Mouse (Mus musculus) spleen, adult 18-20 months (tissue): ENCODE measurements around the gene Tnc.
"Not testable (repeated sequence)": the region's sequence is repeated elsewhere in the genome, so short reads cannot be mapped to it uniquely, and the experiment has no call there.

Source experiments
- DNase-seq, 2 experiments: peaks; one replicate each; pipeline ENCODE4 v3.0.0; 2022; ENCODE audit warnings: mixed read lengths in 2 of 2

Tnc gene

GRCm38 (mm10) chr4:63961858-63962468, 84.9 kb downstream of the Tnc start:
- DNase-seq: no peak

- no peak for DNase-seq
Observed at GRCm38 (mm10) chr4:63958601-63959000, 88.2 kb downstream of the Tnc start.

- DNase-seq: no peak
Observed at GRCm38 (mm10) chr4:63950054-63950453, 96.8 kb downstream of the Tnc start.

DNA sequence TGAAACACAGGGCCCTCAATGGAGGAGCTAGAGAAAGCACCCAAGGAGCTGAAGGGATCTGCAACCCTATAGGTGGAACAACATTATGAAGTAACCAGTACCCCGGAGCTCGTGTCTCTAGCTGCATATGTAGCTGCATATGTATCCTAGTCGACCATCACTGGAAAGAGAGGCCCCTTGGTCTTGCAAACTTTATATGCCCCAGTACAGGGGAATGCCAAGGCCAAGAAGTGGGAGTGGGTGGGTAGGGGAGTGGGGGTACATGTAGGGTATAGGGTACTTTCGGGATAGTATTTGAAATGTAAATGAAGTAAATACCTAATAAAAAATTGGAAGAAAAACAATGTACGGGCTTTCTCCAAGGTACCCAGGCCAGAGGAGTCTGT, 98.1 kb downstream of the Tnc start:
- DNase-seq: not testable (repeated sequence)

GRCm38 (mm10) chr4:63948066-63948687, 98.6 kb downstream of the Tnc start:
- peak; percentile 28 to 64 for DNase-seq

DNA sequence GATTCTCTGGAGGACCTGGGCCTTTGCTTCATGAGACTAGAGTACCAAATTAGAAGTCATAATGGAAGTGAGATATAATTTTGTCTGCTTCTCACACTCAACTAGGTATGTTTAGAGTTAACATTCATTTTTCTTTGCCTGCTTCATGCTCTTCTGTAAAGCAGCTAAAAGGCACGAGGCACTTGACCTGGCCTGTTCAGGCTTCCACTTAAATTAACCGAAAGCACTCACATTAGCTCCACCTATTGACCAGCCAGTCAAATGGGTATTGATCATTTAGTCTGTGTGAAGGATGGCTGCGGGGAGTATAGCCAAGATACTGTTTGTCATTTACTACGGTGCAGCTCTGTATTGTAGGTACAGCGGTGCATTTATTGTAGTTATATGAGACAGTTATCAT, 103.0 kb downstream of the Tnc start:
- no peak for DNase-seq

- peak; percentile 9 to 22 for DNase-seq
Observed at GRCm38 (mm10) chr4:63942875-63943274, 103.9 kb downstream of the Tnc start.

- no peak for DNase-seq
Observed at GRCm38 (mm10) chr4:63941420-63941819, 105.4 kb downstream of the Tnc start.

DNA sequence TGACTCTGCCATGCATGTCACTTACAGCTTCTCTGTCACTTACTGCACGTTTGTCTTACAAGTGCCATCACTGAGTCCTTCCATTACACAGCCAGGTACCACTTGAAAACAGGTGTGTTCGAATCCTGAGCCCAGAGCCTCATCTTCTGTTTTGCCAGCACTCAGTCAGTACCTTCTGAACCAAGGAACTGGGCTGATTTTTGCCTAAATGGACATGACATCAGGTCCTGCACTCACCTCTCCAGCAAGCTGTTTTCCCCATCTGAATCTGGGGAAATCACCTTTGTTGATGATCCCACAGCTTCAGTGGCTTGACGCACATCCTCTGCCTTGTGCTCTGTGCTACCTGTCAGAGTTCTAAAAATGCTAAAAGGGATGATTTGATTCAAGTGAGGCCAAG, 107.4 kb downstream of the Tnc start:
- DNase-seq: no peak

DNA sequence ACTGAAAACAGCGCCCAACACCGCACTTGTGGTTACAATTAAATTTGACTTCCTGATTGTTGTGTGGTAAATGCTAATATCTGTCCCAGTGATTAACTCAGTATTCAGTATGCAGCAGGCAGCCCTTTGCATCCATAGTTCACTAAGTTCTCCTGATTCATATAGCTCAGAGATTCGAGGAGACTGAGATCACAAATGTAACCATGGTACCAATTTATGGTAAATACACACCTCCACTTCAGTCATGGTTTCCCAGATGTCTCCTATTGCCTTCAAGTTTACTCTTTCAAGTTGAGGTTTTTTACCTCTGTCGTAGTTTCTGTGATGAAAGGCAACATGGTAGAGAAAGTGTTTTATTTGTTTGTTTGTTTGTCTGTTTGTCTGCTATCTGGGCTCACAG, 110.9 kb downstream of the Tnc start:
- DNase-seq: no peak

DNA sequence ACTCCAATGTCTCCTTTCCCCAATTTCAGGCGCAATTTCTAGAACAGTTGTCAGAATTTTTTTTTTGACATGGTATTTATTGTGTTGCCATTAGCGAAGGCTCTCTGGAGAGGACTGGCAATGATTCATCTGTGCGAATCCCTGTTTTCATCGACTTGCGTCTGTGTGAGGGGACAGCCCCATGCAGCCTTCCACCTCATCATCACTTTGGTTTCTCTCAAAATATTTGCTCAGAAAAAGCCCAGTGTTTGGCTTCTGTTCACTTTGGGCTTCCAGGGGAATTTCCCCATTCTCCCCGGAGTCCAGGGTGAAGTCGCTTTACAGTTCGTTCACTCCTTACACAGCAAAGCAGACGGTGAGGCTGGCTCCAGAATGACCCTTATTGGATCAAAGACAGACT, 111.5 kb downstream of the Tnc start:
- DNase-seq: no peak

DNA sequence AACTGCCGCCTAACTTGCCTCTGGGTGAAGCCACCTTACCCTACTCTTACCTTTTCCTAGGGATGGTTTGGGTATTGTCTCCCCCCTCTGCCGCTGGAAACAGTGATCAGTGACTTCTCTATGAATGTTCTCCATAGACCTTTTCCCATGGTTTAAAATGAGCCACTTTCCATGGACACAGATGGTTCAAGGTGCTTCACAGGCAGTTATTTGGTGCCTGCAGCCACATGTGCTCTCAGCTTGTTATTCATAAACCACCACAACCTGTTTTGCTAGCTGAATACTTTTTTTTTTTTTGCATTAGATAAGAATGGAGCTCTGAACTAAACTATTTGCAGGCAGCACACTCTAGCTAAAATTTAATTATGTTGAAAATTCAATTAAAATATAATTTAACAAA, 116.0 kb downstream of the Tnc start:
- DNase-seq: no peak

GRCm38 (mm10) chr4:63929490-63929889, 117.3 kb downstream of the Tnc start:
- DNase-seq: no peak

GRCm38 (mm10) chr4:63928192-63928591, 118.6 kb downstream of the Tnc start:
- no peak for DNase-seq

DNA sequence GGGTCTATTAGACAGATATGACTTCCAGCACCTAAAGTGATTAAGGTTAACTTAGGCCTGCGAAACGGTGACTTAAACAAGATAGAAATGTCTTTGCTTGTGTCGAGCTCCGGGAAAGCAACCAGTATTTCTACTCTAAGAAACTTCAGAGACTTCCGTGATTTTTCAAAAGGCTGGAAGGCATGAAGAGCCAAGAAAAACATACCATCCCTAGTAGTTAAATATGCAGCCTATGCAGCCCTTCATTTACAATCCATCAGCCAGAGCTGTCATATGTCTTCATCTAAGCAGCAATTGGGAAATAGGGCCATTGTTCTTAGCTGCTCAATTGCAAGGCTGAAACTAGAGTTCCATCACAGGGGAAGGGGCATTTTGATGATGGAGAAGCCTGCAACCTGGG, 129.6 kb downstream of the Tnc start:
- no peak for DNase-seq

DNA sequence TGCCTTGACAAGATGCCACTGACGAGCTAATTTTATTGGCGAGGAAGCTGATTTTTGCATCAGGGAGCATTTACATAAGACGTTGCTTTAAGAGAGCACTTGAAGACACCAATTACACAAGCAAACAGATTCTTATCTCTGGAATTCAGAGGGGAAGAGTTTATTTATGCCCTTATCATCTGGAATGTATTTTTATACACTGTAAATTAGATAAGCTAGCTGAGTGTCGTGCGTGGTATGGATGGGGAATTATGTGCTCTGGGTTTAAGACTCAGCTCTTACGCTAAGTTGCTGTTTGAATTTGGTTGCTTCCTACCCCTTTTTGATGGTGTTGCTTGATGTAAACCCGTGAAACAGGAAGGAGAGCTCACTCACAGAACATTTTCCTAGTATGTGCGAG, 130.1 kb downstream of the Tnc start:
- no peak for DNase-seq

- no peak for DNase-seq
Observed at GRCm38 (mm10) chr4:63916288-63916687, 130.5 kb downstream of the Tnc start.
